Mouse (Mus musculus) frontal cortex, adult 2 months (tissue): Measurements from ENCODE around the gene Abcg5. TPM values are rescaled to one million over a fixed set of nuclear protein-coding genes. Genes with fewer than 3 reads are reported as not detected.

Experiments used
- DNase-seq, 2 experiments: peaks; one replicate each; pipeline ENCODE4 v3.0.0; 2022; ENCODE audit warnings: low spot score in 1 of 2; ENCODE audit errors: extremely low spot score in 1 of 2
- polyA plus RNA-seq: library from polyadenylated mRNA; depleted of rRNA; stranded (reverse); fragments of >200 nt; gene quantifications from 2 replicates; pipeline ENCODE4 v1.2.3, GENCODE M21; 2012

Abcg5 gene
- polyA plus RNA-seq, 1 experiment, result not detected

DNA sequence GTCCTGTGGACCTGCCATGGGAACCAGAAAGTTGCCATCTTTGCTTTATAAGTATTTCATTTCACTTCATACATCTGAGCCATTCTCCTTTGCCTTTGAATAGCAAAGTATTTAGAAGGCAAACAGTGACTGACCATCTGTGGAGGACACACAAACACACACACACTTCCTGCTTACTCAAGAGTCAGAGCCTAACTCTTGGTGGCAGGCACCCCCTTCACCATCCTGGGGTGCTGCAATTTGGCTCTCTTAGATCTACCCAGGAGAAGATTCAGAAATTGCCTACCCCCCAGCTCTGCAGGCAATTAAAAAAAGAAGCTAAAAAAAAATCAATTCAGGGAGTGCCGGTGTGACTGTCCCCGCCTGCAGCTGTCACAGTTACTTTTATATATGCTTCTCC lies 36.3 kb downstream of the Abcg5 start:
- peak in 1 of 2 experiments; percentile 31 for DNase-seq

- DNase-seq, result no peak
Observed at GRCm38 (mm10) chr17:84645894-84646293, 36.9 kb downstream of the Abcg5 start.

DNA sequence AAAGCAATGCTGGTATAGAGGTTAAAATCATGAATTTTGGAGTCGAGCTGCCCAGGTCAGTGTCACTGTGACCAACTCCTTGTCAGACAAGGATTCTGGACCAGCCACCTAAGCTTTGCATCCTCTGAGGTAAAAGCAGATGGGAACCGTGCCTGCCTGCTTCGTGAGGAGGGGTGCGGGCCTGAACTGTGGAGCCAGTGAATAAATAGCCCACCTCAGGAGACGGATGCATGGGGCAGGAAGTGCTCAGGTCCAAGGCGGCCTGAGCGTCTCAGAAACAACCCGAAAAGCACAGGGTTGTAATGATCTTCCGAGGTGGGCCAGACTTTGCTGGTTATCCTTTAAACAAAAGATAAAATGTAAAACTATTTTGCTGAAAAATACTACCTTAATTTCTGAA lies 37.7 kb downstream of the Abcg5 start:
- DNase-seq, result no peak

GRCm38 (mm10) chr17:84644292-84645050 lies 38.3 kb downstream of the Abcg5 start:
- no peak for DNase-seq

- peak in 1 of 2 experiments; percentile 20 for DNase-seq
Observed at GRCm38 (mm10) chr17:84642324-84642723, 40.5 kb downstream of the Abcg5 start.

GRCm38 (mm10) chr17:84641893-84642292 lies 40.9 kb downstream of the Abcg5 start:
- peak in 1 of 2 experiments; percentile 72 for DNase-seq

GRCm38 (mm10) chr17:84639796-84640378 lies 42.9 kb downstream of the Abcg5 start:
- DNase-seq, result no peak

DNA sequence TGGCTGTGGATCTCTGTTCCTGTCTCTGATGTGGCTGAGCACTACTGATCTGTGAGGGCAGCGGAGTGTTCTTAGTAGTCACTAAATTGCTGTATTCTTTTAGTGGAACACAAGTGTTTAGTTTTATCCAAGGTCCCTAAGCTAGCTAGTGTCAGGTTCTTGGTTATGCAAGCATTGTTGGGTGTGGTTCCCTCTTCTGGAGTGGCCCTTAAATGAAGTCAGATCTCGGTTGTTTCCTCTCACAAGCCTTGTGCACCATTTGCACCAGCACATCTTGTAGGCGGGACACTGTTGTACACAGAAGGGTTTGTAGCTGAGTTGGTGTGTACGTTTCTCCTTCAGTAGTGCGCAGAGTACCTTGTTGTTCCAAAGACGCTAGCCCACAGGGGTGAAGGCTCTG lies 44.8 kb downstream of the Abcg5 start:
- no peak for DNase-seq

GRCm38 (mm10) chr17:84636328-84636727 lies 46.5 kb downstream of the Abcg5 start:
- DNase-seq, result no peak

DNA sequence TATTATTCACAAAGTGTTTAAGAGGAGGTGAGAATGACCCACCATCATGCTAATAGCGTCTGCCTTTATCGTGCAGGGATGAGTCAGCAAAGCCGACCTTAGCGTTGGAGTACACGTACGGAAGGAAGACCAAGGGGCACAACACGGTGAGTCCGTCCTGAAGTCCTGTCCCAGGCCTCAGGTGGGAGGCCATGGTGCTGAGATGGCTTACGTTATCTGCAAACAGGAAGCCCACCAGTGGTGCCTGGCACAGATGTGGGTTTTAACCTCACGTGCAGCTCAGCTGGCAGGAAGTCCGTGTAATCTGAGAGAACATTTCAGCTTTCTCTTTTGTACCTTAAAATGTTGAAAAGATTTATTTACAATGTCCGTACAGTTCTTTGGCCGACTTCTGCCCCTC lies 49.4 kb downstream of the Abcg5 start:
- no peak for DNase-seq

DNA sequence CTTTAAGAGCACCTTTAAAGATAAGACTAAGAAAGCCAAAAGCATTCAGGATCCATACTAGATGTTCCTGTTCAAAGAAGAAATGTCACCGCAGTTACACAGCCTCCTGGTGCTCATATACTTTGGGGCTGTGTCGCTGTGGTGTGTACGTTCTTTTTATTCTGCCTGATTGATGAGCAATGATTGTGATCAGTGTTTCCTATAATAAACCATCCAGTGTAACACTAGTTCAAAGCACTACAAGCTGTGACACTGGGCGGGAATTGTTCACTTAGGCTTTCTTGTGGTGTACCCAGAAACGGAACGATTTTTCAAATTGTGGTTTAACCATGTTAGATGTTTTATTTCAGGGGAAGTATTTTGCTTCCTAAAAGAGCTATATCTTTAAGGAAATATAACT lies 51.0 kb downstream of the Abcg5 start:
- DNase-seq, result no peak

DNA sequence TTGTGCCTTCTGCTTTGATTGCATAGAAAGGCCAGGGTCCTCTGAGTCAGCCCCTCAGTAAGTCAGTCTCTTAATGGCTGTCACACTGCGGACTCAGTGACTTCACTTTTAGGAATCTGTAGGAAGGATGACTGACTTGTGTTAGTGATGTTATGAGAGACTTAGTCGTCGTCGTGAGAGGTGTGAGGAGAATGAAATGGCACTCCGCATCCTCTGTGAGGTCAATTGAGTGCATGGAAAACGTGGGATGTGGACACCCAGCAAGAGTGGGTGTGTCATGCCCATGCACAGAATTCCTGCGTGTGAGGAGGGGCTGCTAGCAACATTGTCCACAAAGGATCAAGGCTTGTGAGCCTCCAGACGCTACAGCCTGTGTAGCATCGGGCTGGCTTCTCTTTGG lies 54.2 kb downstream of the Abcg5 start:
- DNase-seq, result no peak

DNA sequence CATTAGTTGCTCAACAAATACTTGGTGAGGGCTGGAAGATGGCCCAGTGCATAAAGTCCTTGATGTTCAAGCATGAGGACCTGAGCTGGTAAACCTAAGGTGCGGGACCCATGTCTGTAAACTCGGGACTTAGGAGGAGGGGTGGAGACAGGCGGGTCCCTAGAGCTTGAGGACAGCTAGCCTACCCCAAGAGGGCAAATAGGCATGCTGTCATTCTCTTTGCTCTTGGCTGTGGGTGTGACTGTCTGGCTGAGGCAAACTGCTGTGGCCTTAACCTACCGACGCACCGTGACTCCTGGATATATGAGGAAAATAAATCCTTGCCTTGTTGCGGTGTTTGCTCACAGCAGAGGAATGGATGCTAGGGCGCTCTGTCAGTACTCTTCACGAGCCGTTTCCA lies 55.1 kb downstream of the Abcg5 start:
- DNase-seq, result no peak

DNA sequence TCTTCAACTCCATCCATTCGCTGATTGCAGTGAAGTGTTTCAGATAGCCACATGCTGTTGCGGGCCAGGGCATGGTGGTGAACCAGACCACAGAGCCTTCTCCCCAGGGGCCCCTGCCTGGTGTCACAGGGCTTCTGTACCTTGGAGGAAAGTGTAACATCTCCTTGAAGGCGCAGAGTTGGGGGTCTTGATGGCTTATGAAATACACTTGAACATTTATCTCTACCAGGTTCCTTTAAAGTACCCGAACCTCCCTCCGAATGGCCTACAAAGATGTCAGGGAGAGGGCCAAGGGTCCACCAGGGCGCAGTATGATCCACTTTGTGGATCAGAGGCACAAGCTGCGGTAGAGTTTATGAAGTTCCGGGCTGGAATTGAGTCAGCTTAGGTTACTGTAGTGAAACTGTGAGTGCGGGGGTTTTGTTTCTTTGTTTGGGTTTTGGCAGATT lies 55.9 kb downstream of the Abcg5 start:
- DNase-seq, result peak in 1 of 2 experiments; percentile 28

- peak; percentile 84 to 92 for DNase-seq
Observed at GRCm38 (mm10) chr17:84626276-84626856, 56.4 kb downstream of the Abcg5 start, which contains the start of gene Dync2li1. Dync2li1 (plus strand) TSS chr17:84626496.

DNA sequence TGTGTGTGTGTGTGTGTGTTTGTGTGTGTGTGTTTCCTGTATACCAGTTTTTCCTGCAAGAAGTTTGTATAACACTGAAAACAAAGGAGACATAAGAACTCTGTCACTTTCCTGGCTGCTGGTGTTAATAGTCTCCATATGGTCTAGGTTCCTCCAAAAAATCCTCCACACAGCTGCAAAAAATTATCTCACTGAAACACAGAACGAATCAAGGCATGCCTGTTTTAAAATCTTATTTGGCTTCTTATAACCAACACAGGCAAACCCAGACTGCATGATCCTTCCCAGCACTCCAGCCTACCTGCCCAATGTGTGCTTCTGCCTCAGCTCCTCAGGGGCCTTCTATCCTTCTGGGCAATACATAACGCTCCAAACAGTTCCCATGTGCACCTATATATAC lies 59.9 kb downstream of the Abcg5 start:
- DNase-seq, result no peak

GRCm38 (mm10) chr17:84622028-84622427 lies 60.8 kb downstream of the Abcg5 start:
- no peak for DNase-seq

- no peak for DNase-seq
Observed at GRCm38 (mm10) chr17:84621209-84621608, 61.6 kb downstream of the Abcg5 start.

- DNase-seq, result no peak
Observed at GRCm38 (mm10) chr17:84620610-84621009, 62.2 kb downstream of the Abcg5 start.

- DNase-seq, result no peak
Observed at GRCm38 (mm10) chr17:84620076-84620475, 62.7 kb downstream of the Abcg5 start.

DNA sequence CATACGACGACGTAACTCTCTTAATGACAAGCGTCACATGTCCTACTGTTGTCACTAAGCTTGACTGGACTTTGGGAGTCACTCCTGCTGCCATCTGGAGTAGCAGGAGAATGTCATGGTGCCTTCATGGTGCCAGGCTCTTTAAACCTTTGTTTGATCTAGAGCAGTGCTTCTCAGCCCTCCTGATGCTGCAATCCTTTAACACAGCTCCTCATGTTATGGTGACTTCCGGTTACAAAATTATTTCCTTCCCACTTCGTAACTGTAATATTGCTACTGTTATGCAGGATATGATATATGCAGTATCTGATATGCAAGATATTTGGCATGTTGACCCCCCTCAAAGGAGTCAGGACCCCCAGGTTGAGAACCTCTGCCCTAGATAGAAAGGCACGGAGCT lies 63.7 kb downstream of the Abcg5 start:
- DNase-seq, result no peak

DNA sequence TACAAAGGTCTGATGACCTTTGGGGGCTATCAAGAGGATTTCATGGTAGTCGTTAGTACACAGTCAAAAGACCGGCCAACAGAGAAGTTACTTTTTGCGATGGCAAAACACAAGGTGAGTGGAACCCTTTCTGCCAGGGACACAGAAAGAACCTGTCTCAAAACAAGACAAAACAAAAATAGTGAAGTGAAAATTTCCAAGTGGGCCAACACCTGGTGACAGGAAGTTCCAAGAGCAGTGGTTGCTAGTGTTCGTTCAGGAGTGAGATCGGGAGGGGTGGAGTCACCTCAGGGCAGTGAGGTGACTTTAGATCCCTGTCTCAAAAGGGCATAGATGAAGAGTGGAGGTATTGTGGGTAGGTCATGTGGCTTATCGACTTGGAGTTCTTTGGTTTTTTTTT lies 64.9 kb downstream of the Abcg5 start:
- no peak for DNase-seq
